Mouse (Mus musculus) frontal cortex, postnatal 14 days (tissue): ENCODE measurements around the gene Etv6.

Source experiments
- DNase-seq, 2 experiments: peaks; one replicate each; pipeline ENCODE4 v3.0.0; 2022; ENCODE audit warnings: low spot score in 2 of 2

Gene Etv6

DNA sequence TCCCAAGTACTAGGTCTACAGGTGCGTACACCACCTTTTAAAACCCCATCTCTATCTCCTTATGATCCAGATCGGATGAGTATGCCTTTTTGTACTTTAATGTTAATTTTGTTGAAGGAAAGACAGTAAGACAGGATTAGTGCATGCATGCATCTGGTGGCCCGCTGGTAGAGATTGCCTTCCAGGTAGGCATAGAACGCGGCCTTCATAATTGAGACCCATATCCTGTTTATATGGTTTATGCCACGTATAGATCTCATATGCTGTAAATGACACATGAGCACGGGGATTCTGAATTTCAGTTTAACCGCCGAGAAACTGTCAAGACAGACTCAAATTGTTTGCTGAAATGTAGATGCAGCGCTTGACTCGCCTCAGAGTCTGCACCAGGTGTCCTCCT lies 133.3 kb downstream of the Etv6 start:
- DNase-seq, result no peak

GRCm38 (mm10) chr6:134171235-134171634 lies 135.7 kb downstream of the Etv6 start:
- DNase-seq, result no peak

DNA sequence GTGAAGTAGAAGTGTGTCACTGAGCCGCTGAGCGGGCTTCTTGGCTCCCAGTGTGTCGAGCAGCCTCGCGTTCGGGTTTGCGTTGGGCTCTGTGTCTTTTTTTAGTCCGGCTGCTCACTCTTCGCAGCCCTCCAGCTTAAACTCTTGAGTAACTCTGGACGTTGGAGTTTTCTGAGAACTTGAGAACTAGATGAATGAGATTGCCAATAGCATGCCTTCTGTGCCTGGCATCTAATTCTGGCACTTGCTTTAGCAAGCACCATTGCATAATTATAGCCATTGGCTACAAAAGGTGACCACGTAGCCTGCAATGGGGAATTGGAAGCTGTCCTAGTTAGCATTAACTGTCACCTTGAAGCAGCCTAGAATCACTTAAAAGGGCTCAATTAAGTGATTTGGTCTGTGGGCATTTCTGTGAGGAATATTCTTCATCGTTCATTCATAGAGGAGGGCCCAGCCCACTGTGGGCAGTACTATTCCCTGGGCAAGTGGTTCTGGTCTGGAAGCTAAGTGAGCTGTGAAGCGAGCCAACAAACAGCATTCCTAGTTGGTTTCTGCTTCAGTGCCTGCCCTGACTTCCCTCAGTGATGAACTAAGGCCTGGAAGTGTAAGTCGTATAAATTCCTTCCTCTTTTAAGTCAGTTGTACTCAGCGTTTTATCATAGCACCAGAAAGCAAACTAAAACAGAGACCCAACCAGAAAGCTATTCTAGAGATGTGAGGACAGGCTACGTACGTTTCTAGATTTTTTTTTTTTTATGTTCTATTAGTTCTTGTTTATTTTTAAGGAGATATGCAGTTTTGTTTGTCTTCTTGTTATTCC lies 136.6 kb downstream of the Etv6 start:
- DNase-seq, result no peak

DNA sequence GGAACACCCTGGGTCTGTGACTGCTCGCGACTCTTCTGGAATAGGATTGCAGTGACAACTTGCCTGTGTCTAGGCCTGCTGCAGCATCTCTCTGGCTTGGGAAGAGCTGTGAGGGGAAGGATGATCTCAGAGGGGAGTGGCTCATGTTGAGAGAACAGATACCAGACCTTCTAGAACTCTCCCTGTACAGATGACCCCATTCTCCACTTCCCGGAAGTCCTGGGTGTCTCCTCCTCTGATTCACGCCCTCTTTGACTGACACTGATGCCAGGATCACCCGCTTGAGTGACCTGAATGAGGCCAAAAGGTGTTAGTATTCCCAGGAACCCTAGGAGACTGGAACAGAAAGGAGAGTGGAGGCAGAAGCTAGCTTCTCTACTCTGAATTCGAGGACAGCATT lies 137.9 kb downstream of the Etv6 start:
- DNase-seq, result no peak

GRCm38 (mm10) chr6:134175059-134175458 lies 139.6 kb downstream of the Etv6 start:
- no peak for DNase-seq

- DNase-seq, result no peak
Measured at GRCm38 (mm10) chr6:134177196-134177595, 141.7 kb downstream of the Etv6 start.

DNA sequence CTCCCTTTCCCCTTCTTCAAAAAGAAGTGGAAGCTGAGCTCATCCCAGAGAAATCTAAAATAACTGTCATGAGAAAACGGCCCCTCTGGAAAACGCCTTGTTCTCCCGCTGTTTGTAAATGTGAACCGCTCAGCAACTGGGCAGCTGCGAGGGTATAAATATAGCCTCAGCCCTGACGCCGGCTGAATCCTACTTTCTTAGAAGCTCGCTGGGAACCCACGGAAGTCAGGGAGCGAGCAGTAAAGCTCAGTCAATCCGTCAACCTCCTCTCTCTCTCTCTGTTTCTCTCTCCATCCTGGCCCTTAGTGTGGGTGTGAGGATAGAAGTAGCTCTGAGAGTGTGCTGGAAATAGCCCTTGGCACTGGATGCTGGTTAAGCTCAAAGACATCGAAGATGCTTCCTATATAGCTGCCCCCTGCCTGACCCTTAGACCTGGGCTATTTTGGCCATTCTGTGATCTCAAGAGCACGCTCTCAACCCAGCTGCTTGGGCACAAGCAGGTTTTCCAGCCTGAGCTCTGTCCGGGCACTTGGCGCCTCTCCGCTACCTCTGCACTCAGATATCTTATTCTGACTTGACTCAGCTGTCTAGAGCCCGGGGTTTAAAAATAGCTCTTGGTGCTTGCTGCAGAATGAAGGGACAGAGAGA lies 146.9 kb downstream of the Etv6 start:
- DNase-seq, result peak; percentile 37 to 51

DNA sequence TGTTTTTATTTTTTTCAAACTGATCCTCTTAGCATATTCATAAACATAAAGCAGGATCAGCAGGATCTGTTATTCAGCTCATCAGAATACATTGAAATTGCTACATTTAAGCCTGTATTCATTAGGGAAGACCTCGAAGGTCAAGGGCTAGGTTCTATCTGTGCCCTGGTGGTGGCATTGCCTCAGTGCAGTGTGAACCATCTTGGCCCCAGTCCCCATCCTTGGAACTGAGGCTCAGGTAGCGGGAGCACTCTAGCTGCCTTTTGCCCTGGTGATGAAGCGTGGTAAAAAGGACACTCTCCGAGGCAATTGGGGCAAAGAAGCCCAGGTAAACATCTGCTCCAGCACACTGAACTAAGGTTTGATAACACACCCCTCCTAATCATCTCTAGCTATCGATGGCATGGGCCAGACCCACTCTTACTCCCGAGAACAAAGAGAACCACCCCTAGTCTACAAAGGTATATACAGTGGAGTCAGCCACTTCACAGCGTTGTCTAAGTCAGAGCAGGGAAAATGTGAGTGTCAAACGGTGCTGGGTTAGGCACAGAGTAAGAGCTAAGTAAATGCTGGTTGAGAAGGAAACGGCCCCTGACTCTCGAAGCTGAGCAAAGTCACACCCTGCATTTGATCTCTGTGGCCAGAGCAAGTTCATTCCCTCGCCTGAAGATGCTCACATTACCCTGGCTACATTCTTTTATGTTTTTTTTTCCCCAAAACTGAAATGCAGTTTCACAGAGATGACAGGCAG lies 148.3 kb downstream of the Etv6 start:
- DNase-seq, result no peak

DNA sequence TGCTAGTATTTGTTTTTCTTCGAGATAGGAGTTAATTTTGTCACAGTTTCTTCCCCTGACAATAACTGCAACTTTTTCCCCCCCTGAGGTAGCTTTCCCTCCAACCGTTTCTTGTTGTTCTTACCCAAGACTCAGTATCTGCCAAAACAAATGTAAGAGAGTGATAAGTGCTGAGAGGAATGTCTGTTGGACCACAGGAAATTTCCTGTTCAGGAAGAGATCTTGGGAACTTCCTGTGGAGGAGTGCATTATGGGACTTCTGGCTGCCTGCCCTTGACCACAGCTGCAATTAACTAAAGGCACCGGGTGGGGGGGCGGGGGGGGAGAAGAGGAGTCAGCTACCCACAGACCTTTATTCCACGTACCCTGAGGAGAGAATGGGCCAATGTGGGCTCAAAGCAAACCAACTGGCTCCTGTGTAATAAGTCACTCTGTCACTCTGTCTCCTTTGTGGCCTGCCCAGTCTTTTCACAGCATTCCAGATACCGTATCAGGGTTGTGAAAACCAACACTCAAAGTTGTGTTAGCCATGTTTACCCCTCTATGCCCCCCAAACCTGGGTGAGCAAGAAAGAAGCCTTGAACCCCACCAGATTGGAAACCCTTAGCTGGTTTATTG lies 150.9 kb downstream of the Etv6 start:
- no peak for DNase-seq

DNA sequence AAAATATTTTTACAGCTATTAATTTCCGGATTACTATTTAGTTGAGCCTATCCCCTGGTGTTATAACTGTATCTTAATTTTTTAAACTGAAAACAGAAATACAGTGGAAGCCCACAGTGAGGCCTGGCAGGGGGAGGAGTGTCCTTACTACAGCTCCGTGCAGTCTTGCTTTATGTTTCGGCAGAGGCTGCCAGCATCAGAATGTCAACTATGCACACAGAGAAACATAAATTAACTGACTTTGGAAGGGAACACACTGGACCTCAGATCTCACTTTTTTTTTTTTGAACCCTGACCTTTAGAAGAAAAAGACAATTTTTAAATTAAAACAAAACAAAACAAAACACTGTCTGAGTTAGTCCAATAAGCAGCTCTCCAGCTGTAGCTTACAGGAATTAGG lies 153.2 kb downstream of the Etv6 start:
- DNase-seq, result no peak

GRCm38 (mm10) chr6:134189174-134189573 lies 153.7 kb downstream of the Etv6 start:
- DNase-seq, result no peak

- no peak for DNase-seq
Measured at GRCm38 (mm10) chr6:134189575-134190132, 154.2 kb downstream of the Etv6 start.

DNA sequence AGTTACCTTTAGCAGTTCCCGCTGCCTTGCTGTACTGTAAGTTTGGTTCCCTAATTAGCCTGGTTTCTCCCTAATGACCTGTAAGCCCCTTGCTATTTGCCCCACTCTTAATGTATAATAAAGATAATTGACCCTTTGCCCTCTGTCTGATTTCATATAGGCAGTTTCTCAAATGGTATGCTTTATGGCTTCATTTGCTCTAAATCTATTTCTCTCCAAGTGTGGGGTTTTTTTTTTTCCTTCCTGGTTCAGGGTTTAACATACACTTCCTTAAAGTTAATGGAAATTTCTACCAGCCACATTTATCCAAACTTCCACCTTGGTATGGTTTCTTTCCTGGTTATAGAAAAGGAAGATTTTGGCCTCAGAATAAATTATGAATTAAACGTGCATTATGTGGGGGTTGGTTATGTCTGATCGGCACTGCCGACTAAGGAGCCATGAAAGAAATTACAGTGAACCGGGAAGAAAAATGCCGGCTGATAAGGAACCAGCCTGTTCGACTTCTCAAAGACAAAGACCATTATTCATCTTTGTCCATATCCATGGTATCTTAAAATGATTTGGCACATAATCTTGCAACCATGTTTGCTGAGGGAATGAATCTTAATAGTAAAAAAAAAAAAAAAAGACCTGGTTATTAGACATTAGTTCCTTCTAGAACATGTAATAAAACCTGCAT lies 155.2 kb downstream of the Etv6 start:
- DNase-seq, result no peak

- DNase-seq, result no peak
Measured at GRCm38 (mm10) chr6:134192710-134193109, 157.2 kb downstream of the Etv6 start.

DNA sequence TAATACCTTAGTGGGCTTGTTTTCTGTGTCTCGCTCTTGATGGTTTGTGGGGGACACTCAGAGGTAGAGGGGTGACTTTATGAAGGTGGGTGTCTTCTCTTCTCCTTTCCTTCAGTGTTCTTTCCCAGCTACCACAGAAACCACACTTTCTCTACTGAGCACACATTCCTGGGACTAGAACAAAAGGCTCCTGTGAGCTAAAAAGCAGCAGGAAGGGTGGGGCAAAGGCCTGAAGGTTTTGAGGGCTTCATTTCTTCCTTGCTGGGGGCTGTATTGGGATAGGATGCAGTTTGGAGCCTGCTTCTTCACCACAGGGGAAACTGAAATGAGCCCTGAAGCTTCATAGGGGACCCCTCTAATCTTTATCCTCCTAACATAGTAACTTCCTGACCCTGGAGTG lies 164.4 kb downstream of the Etv6 start:
- no peak for DNase-seq

DNA sequence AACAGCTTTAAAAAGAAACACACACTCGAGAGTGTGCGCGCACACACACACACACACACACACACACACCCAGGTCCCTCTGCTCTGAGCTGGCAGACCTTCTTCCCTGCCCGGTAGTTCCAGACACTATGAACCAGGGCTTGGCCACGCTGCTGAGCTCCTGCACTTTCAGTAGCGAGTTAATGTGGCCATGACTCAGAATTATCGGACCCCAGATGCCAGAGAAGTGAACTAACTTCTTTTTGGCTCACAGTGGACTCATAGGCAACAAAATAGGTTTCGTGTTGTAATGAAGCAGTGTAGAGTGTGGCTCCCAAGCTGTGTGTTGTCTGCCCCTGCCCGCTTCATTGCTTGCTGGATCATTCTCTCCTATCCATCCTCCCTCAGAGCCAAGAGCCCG lies 165.1 kb downstream of the Etv6 start:
- no peak for DNase-seq

DNA sequence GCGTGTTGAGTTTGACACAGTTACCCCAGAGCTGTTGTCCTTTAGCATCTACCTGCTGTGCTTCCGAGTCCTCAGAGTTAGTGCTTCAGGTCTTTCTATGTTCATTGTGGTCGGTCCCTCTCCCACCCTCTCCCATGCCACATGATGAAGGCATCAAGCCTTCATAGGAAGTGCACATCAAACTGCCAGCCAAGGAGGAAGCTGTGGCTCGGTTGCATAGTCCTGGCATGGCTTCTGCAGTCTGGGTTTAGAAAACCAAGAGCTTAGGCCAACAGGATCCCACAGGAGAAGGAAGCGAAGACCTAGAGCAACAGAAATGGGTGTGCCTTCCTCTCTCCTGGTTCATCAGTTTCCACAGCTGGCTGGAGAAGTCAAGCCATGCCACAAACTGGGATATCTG lies 166.7 kb downstream of the Etv6 start:
- no peak for DNase-seq

- no peak for DNase-seq
Measured at GRCm38 (mm10) chr6:134205163-134205562, 169.7 kb downstream of the Etv6 start.

DNA sequence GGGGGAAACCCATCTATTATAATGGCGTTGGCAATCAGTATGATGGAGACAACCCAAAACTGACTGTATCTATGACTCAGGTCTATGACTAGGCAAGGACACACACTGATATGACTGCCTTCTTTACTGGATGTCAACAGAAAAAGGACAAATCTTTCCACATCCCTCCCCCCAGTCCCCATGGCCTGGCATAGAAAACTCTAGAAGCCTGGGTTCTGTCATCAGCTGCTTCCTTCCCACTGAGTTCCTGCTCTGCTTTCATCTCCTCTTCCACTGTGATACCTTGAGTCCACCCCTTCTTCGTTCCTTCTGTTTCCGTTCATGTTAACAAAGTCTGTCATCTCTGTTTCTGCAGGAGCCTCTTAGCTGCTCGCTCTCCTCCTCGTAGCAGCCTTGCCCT lies 170.2 kb downstream of the Etv6 start:
- no peak for DNase-seq

GRCm38 (mm10) chr6:134206251-134206650 lies 170.8 kb downstream of the Etv6 start:
- no peak for DNase-seq
